Mouse (Mus musculus) embryonic facial prominence, embryonic 10.5 days (tissue): Measurements from ENCODE around the gene Ppp1r10. TPM values are rescaled to one million over a fixed set of nuclear protein-coding genes. Genes with fewer than 3 reads are reported as not detected.
"Not testable (repeated sequence)": the region's sequence is repeated elsewhere in the genome, so short reads cannot be mapped to it uniquely, and the experiment has no call there.

Experiments
- DNase-seq: peaks from one replicate; pipeline ENCODE4 v3.0.0-alpha.2; 2017; ENCODE audit warnings: low spot score
- H3K27ac ChIP-seq: fragments of 300-500 bp; sonication (generic); replicated peaks from 2 replicates; pipeline ENCODE4 v1.5.1; 2016; ENCODE audit warnings: mild to moderate bottlenecking
- H3K27me3 ChIP-seq: fragments of 300-500 bp; sonication (generic); replicated peaks from 2 replicates; pipeline ENCODE4 v1.6.1; 2016; ENCODE audit warnings: low read depth, mild to moderate bottlenecking; ENCODE audit not compliant: poor library complexity, severe bottlenecking
- H3K36me3 ChIP-seq: fragments of 300-500 bp; sonication (generic); replicated peaks from 2 replicates; pipeline ENCODE4 v1.6.1; 2016; ENCODE audit warnings: mild to moderate bottlenecking, moderate library complexity
- H3K4me1 ChIP-seq: fragments of 300-500 bp; sonication (generic); 2 replicates; pipeline ENCODE4 v1.6.1; 2016
- H3K4me3 ChIP-seq: fragments of 300-500 bp; sonication (generic); 2 replicates; pipeline ENCODE4 v1.5.1; 2016; ENCODE audit warnings: mild to moderate bottlenecking, moderate library complexity
- H3K9me3 ChIP-seq: fragments of 300-500 bp; sonication (generic); 2 replicates; pipeline ENCODE4 v1.6.1; 2016; ENCODE audit warnings: mild to moderate bottlenecking
- WGBS: fragments of 180-500 bp; shearing (Covaris S2); methylation state at CpG from one replicate; pipeline ENCODE4 v1.1.7; 2016; 5-methylcytosine and 5-hydroxymethylcytosine counted together
- polyA plus RNA-seq: library from polyadenylated mRNA; unstranded; fragments of >200 nt; fragmentation: Nextera tagmentation; extraction: Ambion mirVana; gene quantifications from 2 replicates; pipeline ENCODE4 v1.2.1, GENCODE M21; 2016

The Ppp1r10 gene
- polyA plus RNA-seq, 1 experiment from 2014 or later = 59.7 TPM

DNA sequence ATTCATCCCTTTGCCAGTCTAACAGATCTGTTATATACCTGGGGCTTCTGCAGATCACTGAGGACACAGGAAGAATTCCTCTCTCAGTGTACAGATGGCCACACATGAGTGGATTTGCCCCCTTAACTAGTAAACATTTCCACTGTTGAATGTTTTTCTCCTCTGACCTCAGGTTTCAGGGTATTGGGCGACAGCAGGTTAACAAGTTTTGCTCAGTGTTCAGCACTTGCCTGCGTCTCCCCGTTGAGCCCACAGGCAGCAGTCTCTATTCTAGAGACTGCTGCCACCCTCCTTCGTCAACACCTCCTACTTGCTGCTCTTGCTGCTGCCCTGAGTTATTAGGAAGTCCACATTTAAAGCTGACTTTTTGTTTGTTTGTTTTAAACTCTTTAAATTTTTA is 5.5 kb downstream of the Ppp1r10 start:
- H3K36me3 ChIP-seq = peaks cover 69% of the 10 kb centered on the region
- WGBS = 91% methylated on average over 4 of the region's 4 CpGs

DNA sequence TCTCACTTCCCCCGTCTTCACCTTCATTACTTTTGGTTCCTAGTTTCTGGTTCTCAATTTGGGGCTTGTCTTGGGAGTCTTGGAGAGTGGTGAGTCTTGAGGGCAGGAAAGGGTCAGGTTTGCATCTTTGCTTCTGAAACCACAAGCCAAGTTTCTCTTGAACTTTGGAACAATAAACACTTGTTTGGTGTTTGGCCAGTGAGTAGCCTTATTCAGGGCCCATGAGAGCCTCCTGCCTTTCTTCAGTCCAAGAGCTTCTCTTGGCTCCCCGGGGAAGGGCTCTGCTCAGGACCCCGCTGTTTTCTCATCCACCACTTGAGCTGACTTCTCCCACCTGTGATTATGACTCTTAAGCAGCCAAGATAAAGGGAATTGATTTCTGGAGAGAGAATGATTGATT is 6.3 kb downstream of the Ppp1r10 start:
- Histone ChIP-seq H3K9me3 (no peaks in the 10 kb centered on the region), H3K27ac (no peak overlapping the region), H3K4me3 (no peak overlapping the region), H3K4me1 (peaks cover 21% of the 10 kb centered on the region), H3K27me3 (no peaks in the 10 kb centered on the region), H3K36me3 (peaks cover 73% of the 10 kb centered on the region)
- 89% methylated on average over 3 of the region's 3 CpGs for WGBS
- no peak for DNase-seq

More for the DNA sequence above, 5.5 kb downstream of the Ppp1r10 start:
- Histone ChIP-seq H3K4me3 (no peak overlapping the region), H3K4me1 (peaks cover 21% of the 10 kb centered on the region), H3K27me3 (no peaks in the 10 kb centered on the region), H3K9me3 (no peaks in the 10 kb centered on the region), H3K27ac (no peak overlapping the region)
- DNase-seq = no peak

- H3K36me3 ChIP-seq = peaks cover 76% of the 10 kb centered on the region
- peaks cover 21% of the 10 kb centered on the region for H3K4me1 ChIP-seq
- no peak overlapping the region for H3K4me3 ChIP-seq
- H3K27ac ChIP-seq = no peak overlapping the region
- WGBS = 95% methylated on average over 4 of the region's 4 CpGs
- H3K9me3 ChIP-seq = no peaks in the 10 kb centered on the region
- H3K27me3 ChIP-seq = no peaks in the 10 kb centered on the region
- DNase-seq = no peak
These were observed 7.0 kb downstream of the Ppp1r10 start for GRCm38 (mm10) chr17:35923281-35923680.

- no peaks in the 10 kb centered on the region for H3K4me1 ChIP-seq
- DNase-seq = no peak
- H3K9me3 ChIP-seq = no peaks in the 10 kb centered on the region
- H3K27me3 ChIP-seq = no peaks in the 10 kb centered on the region
- no peak overlapping the region for H3K27ac ChIP-seq
- H3K4me3 ChIP-seq = no peak overlapping the region
- WGBS = 92% methylated on average over 1 of the region's 1 CpGs
- H3K36me3 ChIP-seq = peaks cover 99% of the 10 kb centered on the region
These were observed 11.2 kb downstream of the Ppp1r10 start for GRCm38 (mm10) chr17:35927471-35927870.

GRCm38 (mm10) chr17:35929534-35929933 is 13.3 kb downstream of the Ppp1r10 start:
- no peak for DNase-seq
- Histone ChIP-seq H3K36me3 (peaks cover 82% of the 10 kb centered on the region), H3K4me1 (no peaks in the 10 kb centered on the region), H3K9me3 (no peaks in the 10 kb centered on the region), H3K27ac (no peak overlapping the region), H3K27me3 (no peaks in the 10 kb centered on the region), H3K4me3 (no peak overlapping the region)
- WGBS = 96% methylated on average over 2 of the region's 2 CpGs

GRCm38 (mm10) chr17:35930627-35931026 is 14.4 kb downstream of the Ppp1r10 start:
- H3K27me3 ChIP-seq = no peaks in the 10 kb centered on the region
- peaks cover 71% of the 10 kb centered on the region for H3K36me3 ChIP-seq
- H3K4me1 ChIP-seq = no peaks in the 10 kb centered on the region
- DNase-seq = no peak
- 97% methylated on average over 12 of the region's 12 CpGs for WGBS
- H3K4me3 ChIP-seq = no peak overlapping the region
- no peak overlapping the region for H3K27ac ChIP-seq
- no peaks in the 10 kb centered on the region for H3K9me3 ChIP-seq

- Histone ChIP-seq H3K9me3 (no peaks in the 10 kb centered on the region), H3K4me3 (no peak overlapping the region), H3K27me3 (no peaks in the 10 kb centered on the region), H3K4me1 (no peaks in the 10 kb centered on the region), H3K36me3 (peaks cover 51% of the 10 kb centered on the region), H3K27ac (no peak overlapping the region)
- DNase-seq = no peak
- 95% methylated on average over 4 of the region's 4 CpGs for WGBS
These were observed 16.4 kb downstream of the Ppp1r10 start for GRCm38 (mm10) chr17:35932608-35933007.

GRCm38 (mm10) chr17:35935763-35936162 is 19.5 kb downstream of the Ppp1r10 start:
- peaks cover 20% of the 10 kb centered on the region for H3K36me3 ChIP-seq
- H3K9me3 ChIP-seq, H3K4me1 ChIP-seq, DNase-seq, H3K4me3 ChIP-seq, H3K27me3 ChIP-seq, H3K27ac ChIP-seq: not testable (repeated sequence)
- 89% methylated on average over 14 of the region's 14 CpGs for WGBS

GRCm38 (mm10) chr17:35937700-35938348 is 21.6 kb downstream of the Ppp1r10 start:
- 56% methylated on average over 2 of the region's 2 CpGs for WGBS
- Histone ChIP-seq H3K9me3 (peaks cover 3% of the 10 kb centered on the region; the same call in 1 of the 2 replicates), H3K4me1 (no peaks in the 10 kb centered on the region), H3K27ac (no peak overlapping the region), H3K36me3 (no peaks in the 10 kb centered on the region), H3K27me3 (no peaks in the 10 kb centered on the region), H3K4me3 (no peak overlapping the region)
- peak; percentile 61 for DNase-seq

DNA sequence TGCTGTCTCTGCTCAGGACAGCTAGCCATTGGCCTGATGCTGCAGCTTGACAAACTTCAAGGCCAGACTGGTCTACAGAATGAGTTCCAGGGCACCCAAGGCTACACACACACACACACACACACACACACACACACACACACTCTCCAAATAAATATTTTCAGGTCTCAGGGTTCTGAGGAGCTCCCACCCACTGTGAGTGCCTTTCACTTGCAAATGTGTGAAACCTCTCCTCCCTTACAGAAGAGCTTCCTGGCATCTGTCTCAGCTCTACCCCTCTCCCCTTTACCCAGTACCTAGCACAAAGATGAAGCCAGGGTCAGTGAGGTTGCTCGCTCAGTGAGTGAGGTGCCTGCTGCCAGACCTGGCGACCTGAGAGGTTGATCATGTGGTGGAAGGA is 22.9 kb downstream of the Ppp1r10 start:
- WGBS = 60% methylated on average over 2 of the region's 2 CpGs
- no peaks in the 10 kb centered on the region for H3K27me3 ChIP-seq
- no peak overlapping the region for H3K27ac ChIP-seq
- no peak for DNase-seq
- no peak overlapping the region for H3K4me3 ChIP-seq
- H3K4me1 ChIP-seq = no peaks in the 10 kb centered on the region
- H3K9me3 ChIP-seq = peaks cover 3% of the 10 kb centered on the region; the same call in 1 of the 2 replicates
- no peaks in the 10 kb centered on the region for H3K36me3 ChIP-seq

- Histone ChIP-seq H3K27me3 (no peaks in the 10 kb centered on the region), H3K9me3 (peaks cover 3% of the 10 kb centered on the region; the same call in 1 of the 2 replicates), H3K4me3 (no peak overlapping the region), H3K27ac (no peak overlapping the region), H3K36me3 (no peaks in the 10 kb centered on the region), H3K4me1 (no peaks in the 10 kb centered on the region)
- DNase-seq = no peak
- 55% methylated on average over 1 of the region's 1 CpGs for WGBS
These were observed 23.7 kb downstream of the Ppp1r10 start for GRCm38 (mm10) chr17:35939941-35940340.

DNA sequence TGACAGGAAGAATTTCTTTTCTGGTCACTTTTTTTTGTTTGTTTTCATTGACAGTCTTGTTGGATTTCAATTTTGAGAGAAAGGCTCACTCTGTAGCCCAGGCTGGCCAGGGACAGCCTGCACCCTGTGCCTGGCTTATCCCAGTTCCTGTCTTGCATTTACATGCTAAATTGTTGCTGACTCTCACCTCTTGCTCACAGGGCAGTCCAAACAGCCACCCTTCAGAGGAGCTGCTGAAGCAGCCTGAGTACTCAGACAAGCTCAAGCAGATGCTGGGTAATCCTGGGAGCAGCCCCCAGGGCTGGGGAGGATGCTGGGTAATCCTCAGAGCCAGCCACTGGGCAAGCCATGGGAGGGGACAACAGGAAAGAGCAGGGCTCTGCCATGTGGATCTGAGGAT is 34.7 kb downstream of the Ppp1r10 start:
- not testable (repeated sequence) for H3K9me3 ChIP-seq, H3K27me3 ChIP-seq

DNA sequence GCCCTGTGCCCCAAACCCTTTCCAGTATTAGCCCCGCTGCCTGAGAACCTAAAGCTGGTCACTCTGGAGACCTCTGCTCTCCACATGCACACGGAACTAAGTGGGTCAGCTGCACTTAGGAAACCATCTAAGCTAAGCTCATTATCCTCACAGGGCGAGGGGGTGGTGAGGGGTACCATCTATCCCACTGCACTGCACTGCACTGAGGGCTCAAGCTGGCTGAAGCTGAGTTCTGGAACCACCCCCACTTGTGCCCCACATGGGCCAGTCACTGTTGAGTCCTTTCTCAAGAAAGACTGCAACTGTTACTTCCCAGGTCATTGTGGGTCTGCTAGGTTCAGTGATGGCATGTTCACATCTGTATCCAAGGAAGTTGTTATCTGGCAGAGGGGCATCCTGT is 36.3 kb downstream of the Ppp1r10 start:
- not testable (repeated sequence) for H3K27me3 ChIP-seq, H3K27ac ChIP-seq, H3K4me3 ChIP-seq, DNase-seq, H3K9me3 ChIP-seq, H3K4me1 ChIP-seq
- WGBS = 82% methylated on average over 3 of the region's 3 CpGs
- peaks cover 28% of the 10 kb centered on the region for H3K36me3 ChIP-seq

More for the DNA sequence above, 34.7 kb downstream of the Ppp1r10 start:
- not testable (repeated sequence) for DNase-seq, H3K4me3 ChIP-seq, H3K4me1 ChIP-seq, H3K27ac ChIP-seq
- peaks cover 12% of the 10 kb centered on the region for H3K36me3 ChIP-seq
